Mouse (Mus musculus) forebrain, embryonic 15.5 days (tissue): ENCODE measurements around the gene Actbl2. TPM values are rescaled to one million over a fixed set of nuclear protein-coding genes. Genes with fewer than 3 reads are reported as not detected.

Experiments
- ATAC-seq: fragments of 200-750 bp; cut with Nextera tagmentation; replicated peaks from 2 replicates; pipeline ENCODE4 v1.8.0; 2017; ENCODE audit warnings: mild to moderate bottlenecking, moderate TSS enrichment, moderate library complexity
- H3K27ac ChIP-seq: fragments of 300-500 bp; sonication (generic); replicated peaks from 2 replicates; pipeline ENCODE4 v1.5.1; 2015; ENCODE audit warnings: mild to moderate bottlenecking, inconsistent platforms
- H3K27me3 ChIP-seq: fragments of 300-500 bp; sonication (generic); 2 replicates; pipeline ENCODE4 v1.6.1; 2015; ENCODE audit warnings: inconsistent platforms
- H3K36me3 ChIP-seq: fragments of 300-500 bp; sonication (generic); 2 replicates; pipeline ENCODE4 v1.6.1; 2015; ENCODE audit warnings: mild to moderate bottlenecking, inconsistent platforms
- H3K4me1 ChIP-seq: fragments of 300-500 bp; sonication (generic); 2 replicates; pipeline ENCODE4 v1.6.1; 2015; ENCODE audit warnings: inconsistent platforms
- H3K4me2 ChIP-seq: fragments of 300-500 bp; sonication (generic); replicated peaks from 2 replicates; pipeline ENCODE4 v1.6.1; 2015; ENCODE audit warnings: mild to moderate bottlenecking, inconsistent platforms
- H3K4me3 ChIP-seq: fragments of 300-500 bp; sonication (generic); 2 replicates; pipeline ENCODE4 v1.5.1; 2015; ENCODE audit warnings: mild to moderate bottlenecking, inconsistent platforms
- H3K9ac ChIP-seq: fragments of 300-500 bp; sonication (generic); replicated peaks from 2 replicates; pipeline ENCODE4 v1.6.1; 2015; ENCODE audit warnings: mild to moderate bottlenecking, inconsistent platforms
- H3K9me3 ChIP-seq: fragments of 300-500 bp; sonication (generic); 2 replicates; pipeline ENCODE4 v1.6.1; 2016; ENCODE audit warnings: inconsistent platforms
- WGBS: fragments of 180-500 bp; shearing (Covaris S2); methylation state at CpG from one replicate; pipeline ENCODE4 v1.1.7; 2015; ENCODE audit warnings: mixed read lengths; 5-methylcytosine and 5-hydroxymethylcytosine counted together
- polyA plus RNA-seq: library from polyadenylated mRNA; unstranded; fragments of >200 nt; fragmentation: Nextera tagmentation; extraction: Ambion mirVana; gene quantifications from 2 replicates; pipeline ENCODE4 v1.2.1, GENCODE M21; 2015

The Actbl2 gene
- polyA plus RNA-seq = not detected in 2 replicates

DNA sequence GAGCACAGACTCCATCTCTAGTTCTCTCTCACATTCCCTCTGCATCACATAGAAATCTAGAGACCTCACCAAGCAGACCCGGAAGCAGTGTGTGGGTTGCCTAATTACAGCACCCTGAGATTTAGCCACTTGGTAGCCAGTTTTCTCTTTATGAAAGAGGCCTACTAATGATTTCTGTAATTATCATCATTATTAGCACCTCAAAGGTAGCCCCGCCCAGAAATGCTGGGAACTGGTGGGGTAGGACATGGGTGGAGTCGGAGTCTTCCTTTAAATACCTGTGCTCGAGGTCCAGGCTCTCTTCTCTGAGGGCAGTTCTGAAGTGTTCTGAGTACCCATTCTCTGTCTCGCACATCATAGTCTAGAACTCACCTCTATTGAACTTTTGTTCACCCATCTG lies at the start of gene Actbl2:
Actbl2 (plus strand) TSS at position 301 of the 400 bp plus-strand sequence.
- H3K4me2 ChIP-seq = no peak within 1 kb of the TSS
- no peaks in the 10 kb centered on the region for H3K36me3 ChIP-seq
- H3K4me3 ChIP-seq = no peak within 1 kb of the TSS
- no peaks in the 10 kb centered on the region for H3K27me3 ChIP-seq
- WGBS = 89% methylated on average over 5 of the region's 5 CpGs
- no peak within 1 kb of the TSS for H3K9ac ChIP-seq
- H3K27ac ChIP-seq = no peak within 1 kb of the TSS
- H3K9me3 ChIP-seq = no peaks in the 10 kb centered on the region
- ATAC-seq = no peak
- peaks cover 2% of the 10 kb centered on the region; the same call in 1 of the 2 replicates for H3K4me1 ChIP-seq

DNA sequence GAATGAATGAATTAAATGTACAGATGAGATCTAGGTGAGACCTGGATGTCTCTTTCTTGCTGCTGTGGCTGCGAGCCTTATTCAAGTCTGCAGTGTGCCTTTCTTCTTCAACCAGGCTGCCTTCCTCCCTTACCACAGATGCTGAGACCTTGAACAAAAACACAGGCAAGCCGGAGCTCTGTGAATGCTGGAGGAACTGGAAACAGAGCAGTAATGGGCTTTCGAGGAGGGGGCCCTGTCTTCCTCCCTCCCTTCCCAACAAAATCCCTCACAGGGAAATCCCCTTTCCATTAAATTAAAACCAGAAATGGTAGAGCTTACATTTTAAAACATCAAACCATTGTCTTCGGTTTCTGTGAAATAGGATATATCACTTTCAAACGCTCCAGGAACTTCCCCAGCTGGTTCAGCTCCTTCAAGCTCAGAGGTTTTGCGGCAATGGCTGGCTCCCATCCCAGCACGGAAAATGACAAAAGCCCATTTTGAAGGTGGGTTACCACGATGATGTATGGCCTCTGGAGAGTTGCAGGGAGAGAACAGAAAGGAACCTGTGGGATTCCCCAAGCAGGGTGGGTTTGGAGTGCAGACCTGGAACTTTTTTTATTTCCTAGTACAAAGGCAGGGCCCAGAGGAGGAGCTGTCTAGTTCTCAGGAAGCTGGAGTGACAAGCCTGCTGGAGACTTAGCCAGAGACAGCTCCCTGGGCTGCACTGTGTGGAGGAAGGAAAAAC lies 44.0 kb upstream of the Actbl2 start:
- no peak for ATAC-seq
- no peak overlapping the region for H3K4me3 ChIP-seq
- no peaks in the 10 kb centered on the region for H3K27me3 ChIP-seq
- no peaks in the 10 kb centered on the region for H3K4me1 ChIP-seq
- H3K36me3 ChIP-seq = no peaks in the 10 kb centered on the region
- 63% methylated on average over 8 of the region's 8 CpGs for WGBS
- no peak overlapping the region for H3K4me2 ChIP-seq
- no peak overlapping the region for H3K9ac ChIP-seq
- H3K27ac ChIP-seq = no peak overlapping the region
- no peaks in the 10 kb centered on the region for H3K9me3 ChIP-seq

DNA sequence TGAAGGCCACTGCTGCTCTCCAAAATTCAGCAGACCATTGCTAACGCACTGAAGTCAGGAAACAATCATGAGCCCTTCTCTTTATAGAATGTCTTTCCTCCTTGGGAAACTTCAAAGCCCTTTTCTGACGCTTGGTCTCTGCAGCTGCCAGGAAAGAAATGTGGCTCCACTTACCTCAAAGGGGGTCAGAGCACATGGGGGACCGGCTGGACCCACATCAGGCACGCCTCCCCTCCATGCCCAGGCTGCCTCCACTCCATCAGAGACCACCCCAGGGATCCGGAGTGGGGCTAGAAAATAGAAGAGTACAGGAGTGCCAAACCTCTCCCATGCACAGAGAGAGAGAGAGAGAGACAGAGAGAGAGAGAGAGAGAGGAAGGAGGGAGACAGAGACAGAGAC lies 26.0 kb upstream of the Actbl2 start:
- no peaks in the 10 kb centered on the region for H3K27me3 ChIP-seq
- H3K4me3 ChIP-seq = no peak overlapping the region
- no peak overlapping the region for H3K9ac ChIP-seq
- peaks cover 9% of the 10 kb centered on the region; the same call in 1 of the 2 replicates for H3K4me1 ChIP-seq
- H3K9me3 ChIP-seq = no peaks in the 10 kb centered on the region
- H3K4me2 ChIP-seq = no peak overlapping the region
- H3K27ac ChIP-seq = no peak overlapping the region
- no peaks in the 10 kb centered on the region for H3K36me3 ChIP-seq
- no peak for ATAC-seq
- WGBS = 26% methylated on average over 5 of the region's 5 CpGs

DNA sequence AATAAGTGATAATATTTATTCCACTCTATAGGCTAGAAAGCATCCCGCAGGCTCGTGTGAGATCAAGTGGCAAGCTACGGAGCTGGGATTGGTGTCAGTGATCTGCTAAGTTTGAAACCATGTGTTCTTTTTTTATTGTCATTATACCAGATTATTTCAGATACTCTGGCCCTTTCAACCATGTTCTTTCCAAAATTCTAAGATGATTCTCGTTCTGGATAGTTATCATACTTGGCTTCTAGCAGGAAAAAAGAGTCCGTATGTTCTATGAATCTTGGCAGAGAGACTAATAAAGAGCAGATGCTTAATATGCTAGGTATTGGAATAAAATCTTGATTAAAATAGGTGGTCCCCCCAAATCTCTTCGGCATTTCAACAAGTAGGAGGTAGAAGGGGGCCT lies 25.3 kb upstream of the Actbl2 start:
- Histone ChIP-seq H3K9ac (no peak overlapping the region), H3K4me2 (no peak overlapping the region), H3K4me1 (peaks cover 9% of the 10 kb centered on the region; the same call in 1 of the 2 replicates), H3K9me3 (no peaks in the 10 kb centered on the region), H3K27ac (no peak overlapping the region), H3K27me3 (no peaks in the 10 kb centered on the region), H3K4me3 (no peak overlapping the region), H3K36me3 (no peaks in the 10 kb centered on the region)
- ATAC-seq = no peak
- WGBS = 74% methylated on average over 6 of the region's 6 CpGs

- 31% methylated on average over 7 of the region's 7 CpGs for WGBS
- Histone ChIP-seq H3K4me3 (no peak overlapping the region), H3K9ac (no peak overlapping the region), H3K4me1 (peaks cover 21% of the 10 kb centered on the region), H3K9me3 (no peaks in the 10 kb centered on the region), H3K36me3 (no peaks in the 10 kb centered on the region), H3K27ac (no peak overlapping the region), H3K27me3 (no peaks in the 10 kb centered on the region), H3K4me2 (no peak overlapping the region)
- peak; percentile 65 for ATAC-seq
These were observed 22.4 kb upstream of the Actbl2 start for GRCm38 (mm10) chr13:111232416-111232815.

- Histone ChIP-seq H3K9ac (no peak overlapping the region), H3K27ac (no peak overlapping the region), H3K4me2 (no peak overlapping the region), H3K4me3 (no peak overlapping the region), H3K4me1 (peaks cover 24% of the 10 kb centered on the region), H3K27me3 (no peaks in the 10 kb centered on the region), H3K9me3 (no peaks in the 10 kb centered on the region), H3K36me3 (no peaks in the 10 kb centered on the region)
- WGBS = 86% methylated on average over 5 of the region's 5 CpGs
- no peak for ATAC-seq
These were observed 21.5 kb upstream of the Actbl2 start for GRCm38 (mm10) chr13:111233356-111233755.

DNA sequence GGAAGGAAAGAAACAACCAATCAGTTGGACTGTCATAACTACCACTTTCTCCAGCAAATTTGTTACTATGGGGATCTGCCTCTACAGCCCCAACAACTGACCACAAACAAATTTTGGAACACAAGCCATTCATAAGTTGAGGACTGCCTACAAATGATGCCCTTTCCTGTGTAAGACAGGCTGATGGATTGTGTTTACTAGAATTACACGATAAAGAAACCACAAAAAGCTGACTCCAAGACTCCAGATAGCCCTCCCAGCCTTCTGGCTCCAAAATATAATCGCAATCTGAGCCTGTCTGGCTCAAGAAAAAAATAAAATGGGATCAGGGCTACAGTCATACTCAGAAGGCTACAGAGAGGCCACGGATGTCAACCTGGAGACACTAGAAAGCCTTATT lies 20.2 kb upstream of the Actbl2 start:
- H3K4me2 ChIP-seq = no peak overlapping the region
- no peak for ATAC-seq
- H3K27me3 ChIP-seq = no peaks in the 10 kb centered on the region
- peaks cover 24% of the 10 kb centered on the region for H3K4me1 ChIP-seq
- no peaks in the 10 kb centered on the region for H3K36me3 ChIP-seq
- no peak overlapping the region; the same call in 1 of the 2 replicates for H3K27ac ChIP-seq
- WGBS = 90% methylated on average over 3 of the region's 3 CpGs
- H3K4me3 ChIP-seq = no peak overlapping the region
- no peak overlapping the region for H3K9ac ChIP-seq
- no peaks in the 10 kb centered on the region for H3K9me3 ChIP-seq

DNA sequence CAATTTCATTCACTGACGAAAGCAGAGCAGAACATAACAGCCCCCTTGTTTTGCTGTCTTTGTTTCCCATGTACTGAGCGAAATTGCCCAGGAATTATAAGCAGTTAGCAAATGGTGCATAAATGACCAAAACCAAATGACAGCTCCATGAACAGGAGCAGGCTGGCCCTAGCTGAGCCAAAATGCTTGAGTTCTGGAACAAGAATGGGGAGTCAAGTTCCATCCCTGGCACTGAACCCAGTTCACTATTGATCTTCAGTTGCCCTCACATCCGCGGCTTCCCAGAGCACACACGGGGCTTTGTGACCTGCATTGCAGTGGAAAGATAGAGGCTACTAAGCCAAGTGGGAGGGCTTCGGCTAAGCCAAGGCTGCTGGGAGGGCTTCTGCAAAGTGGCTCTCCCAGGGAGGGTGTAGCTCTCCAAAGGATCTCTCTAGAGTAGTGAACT lies 19.1 kb upstream of the Actbl2 start:
- 35% methylated on average over 6 of the region's 6 CpGs for WGBS
- peak overlapping the region; percentile 43 for H3K27ac ChIP-seq
- H3K36me3 ChIP-seq = no peaks in the 10 kb centered on the region
- H3K4me3 ChIP-seq = no peak overlapping the region
- no peak overlapping the region for H3K4me2 ChIP-seq
- no peaks in the 10 kb centered on the region for H3K27me3 ChIP-seq
- H3K9ac ChIP-seq = no peak overlapping the region
- no peaks in the 10 kb centered on the region for H3K9me3 ChIP-seq
- peak; percentile 55 for ATAC-seq
- peaks cover 24% of the 10 kb centered on the region for H3K4me1 ChIP-seq

- Histone ChIP-seq H3K4me3 (no peak overlapping the region), H3K4me1 (peaks cover 24% of the 10 kb centered on the region), H3K36me3 (no peaks in the 10 kb centered on the region), H3K27me3 (no peaks in the 10 kb centered on the region), H3K9ac (no peak overlapping the region), H3K4me2 (no peak overlapping the region), H3K27ac (no peak overlapping the region), H3K9me3 (no peaks in the 10 kb centered on the region)
- WGBS = 94% methylated on average over 9 of the region's 9 CpGs
- ATAC-seq = no peak
These were observed 18.4 kb upstream of the Actbl2 start for GRCm38 (mm10) chr13:111236461-111236864.

DNA sequence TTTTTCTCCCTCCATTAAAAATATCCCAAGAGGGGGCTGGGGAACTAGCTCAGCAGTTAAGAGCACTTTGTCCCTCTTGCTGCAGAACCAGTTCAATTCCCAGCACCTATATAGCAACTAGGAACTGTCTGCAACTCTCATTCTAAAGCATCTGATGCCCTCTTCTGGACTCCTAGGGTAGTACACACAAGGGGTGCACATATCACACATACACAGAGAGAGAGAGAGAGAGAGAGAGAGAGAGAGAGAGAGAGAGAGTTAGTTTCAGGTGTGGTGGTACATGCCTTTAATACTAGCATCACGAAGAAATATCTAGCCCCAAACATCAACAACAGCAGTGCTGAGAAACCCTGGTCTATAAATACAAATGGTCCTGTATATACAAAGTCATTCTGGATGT lies 17.5 kb upstream of the Actbl2 start:
- Histone ChIP-seq H3K4me3 (no peak overlapping the region), H3K4me2 (no peak overlapping the region), H3K4me1 (peaks cover 20% of the 10 kb centered on the region), H3K27me3 (no peaks in the 10 kb centered on the region), H3K9me3 (no peaks in the 10 kb centered on the region), H3K9ac (no peak overlapping the region), H3K27ac (no peak overlapping the region), H3K36me3 (no peaks in the 10 kb centered on the region)
- 77% methylated on average over 1 of the region's 1 CpGs for WGBS
- no peak for ATAC-seq

GRCm38 (mm10) chr13:111237865-111238465 lies 16.8 kb upstream of the Actbl2 start:
- Histone ChIP-seq H3K9ac (no peak overlapping the region), H3K4me1 (peaks cover 14% of the 10 kb centered on the region), H3K27me3 (no peaks in the 10 kb centered on the region), H3K4me3 (no peak overlapping the region), H3K27ac (no peak overlapping the region), H3K36me3 (no peaks in the 10 kb centered on the region), H3K4me2 (no peak overlapping the region), H3K9me3 (no peaks in the 10 kb centered on the region)
- ATAC-seq = peak; percentile 73
- WGBS = 45% methylated on average over 3 of the region's 3 CpGs

DNA sequence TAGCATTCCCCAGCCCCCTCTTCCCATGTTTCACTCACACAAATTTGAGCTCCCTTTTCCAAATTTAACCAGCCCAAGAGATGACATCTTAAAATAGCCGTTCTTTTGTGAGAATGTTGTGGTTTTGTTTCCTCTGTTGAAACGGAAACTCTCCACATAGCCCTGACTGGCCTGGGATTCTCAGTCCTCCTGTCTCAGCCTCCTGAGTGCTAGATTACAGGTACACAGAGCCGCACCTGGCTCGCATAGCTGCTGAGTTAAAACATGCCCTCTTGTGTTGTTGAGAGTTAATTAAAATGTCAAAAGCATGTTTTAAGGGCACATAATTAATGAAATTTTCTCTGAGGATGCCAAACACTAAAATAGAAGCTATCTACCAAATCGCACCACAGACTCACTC lies 3.7 kb upstream of the Actbl2 start:
- Histone ChIP-seq H3K27ac (no peak overlapping the region), H3K27me3 (no peaks in the 10 kb centered on the region), H3K4me1 (no peaks in the 10 kb centered on the region), H3K9me3 (no peaks in the 10 kb centered on the region), H3K4me2 (no peak overlapping the region), H3K36me3 (no peaks in the 10 kb centered on the region), H3K4me3 (no peak overlapping the region), H3K9ac (no peak overlapping the region)
- 88% methylated on average over 5 of the region's 5 CpGs for WGBS
- ATAC-seq = no peak
